Mouse (Mus musculus): Measurements from ENCODE around the gene Tmem267. TPM values are rescaled to one million over a fixed set of nuclear protein-coding genes. Genes with fewer than 3 reads are reported as not detected.

Tmem267 gene
- 1.3 and 2.2 TPM in 2 replicates for polyA plus RNA-seq (2014; fragmentation: Nextera tagmentation; extraction: Ambion mirVana)

GRCm38 (mm10) chr13:119487880-119488580, at the start of gene Tmem267, which contains the start of gene 3110070M22Rik:
Gene Tmem267 (plus strand): TSS chr13:119488039.
Gene 3110070M22Rik (minus strand): TSS chr13:119488383.
- Histone ChIP-seq H3K9ac (ENCODE audit: low read depth, low read length) (no peak within 1 kb of the TSS; the same call in 1 of the 2 replicates), H3K4me2 (replicated peaks; ENCODE audit: low read depth, low read length) (no peak within 1 kb of the TSS; the same call in 1 of the 2 replicates), H3K36me3 (ENCODE audit: control insufficient read depth, insufficient read depth, low read length) (peaks cover 32% of the 10 kb centered on the region), H3K9me3 (ENCODE audit: control insufficient read depth, low read length) (peaks cover 10% of the 10 kb centered on the region; the same call in 1 of the 2 replicates), H3K4me1 (ENCODE audit: control insufficient read depth, insufficient read depth, low read length) (no peaks in the 10 kb centered on the region), H3K27me3 (ENCODE audit: control insufficient read depth, insufficient read depth, low read length) (no peaks in the 10 kb centered on the region), H3K27ac (ENCODE audit: low read depth, low read length) (peak within 1 kb of the TSS; percentile 44; the same call in 1 of the 2 replicates), H3K4me3 (ENCODE audit: low read length) (no peak within 1 kb of the TSS)
- WGBS: 58% methylated on average over 84 of the region's 87 CpGs
- no peak for ATAC-seq (ENCODE audit: low FRiP score, low TSS enrichment)

GRCm38 (mm10) chr13:119442244-119442643, 45.6 kb upstream of the Tmem267 start:
- H3K4me1 ChIP-seq (ENCODE audit: control insufficient read depth, insufficient read depth, low read length): no peaks in the 10 kb centered on the region
- no peaks in the 10 kb centered on the region for H3K9me3 ChIP-seq (ENCODE audit: control insufficient read depth, low read length)
- peaks cover 64% of the 10 kb centered on the region for H3K36me3 ChIP-seq (ENCODE audit: control insufficient read depth, insufficient read depth, low read length)
- no peak overlapping the region for H3K27ac ChIP-seq (ENCODE audit: low read depth, low read length)
- H3K27me3 ChIP-seq (ENCODE audit: control insufficient read depth, insufficient read depth, low read length): no peaks in the 10 kb centered on the region
- no peak for ATAC-seq (ENCODE audit: low FRiP score, low TSS enrichment)
- no peak overlapping the region for H3K4me3 ChIP-seq (ENCODE audit: low read length)
- 98% methylated on average over 1 of the region's 1 CpGs for WGBS
- no peak overlapping the region for H3K4me2 ChIP-seq (replicated peaks; ENCODE audit: low read depth, low read length)
- H3K9ac ChIP-seq (ENCODE audit: low read depth, low read length): no peak overlapping the region

DNA sequence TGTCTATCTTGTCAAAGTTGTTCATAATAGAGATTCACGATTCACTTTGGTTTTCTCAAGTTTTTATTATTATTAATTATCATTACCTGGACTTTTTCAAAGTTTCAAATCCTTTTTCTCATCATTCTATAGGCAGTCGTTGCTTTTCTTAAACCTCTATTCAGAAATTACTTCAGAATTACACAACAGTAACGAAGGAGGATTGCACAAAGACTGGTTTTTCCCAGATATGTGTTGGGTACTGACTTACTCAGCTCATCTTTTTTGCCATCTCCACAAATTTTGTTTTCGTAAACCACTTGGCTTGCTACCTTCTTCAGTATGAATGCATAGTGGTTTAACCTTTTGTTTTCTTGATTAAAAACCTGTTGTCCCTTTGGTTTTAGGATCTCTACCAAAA, 34.3 kb upstream of the Tmem267 start:
- no peak for ATAC-seq (ENCODE audit: low FRiP score, low TSS enrichment)
- Histone ChIP-seq H3K27ac (ENCODE audit: low read depth, low read length) (no peak overlapping the region), H3K4me3 (ENCODE audit: low read length) (no peak overlapping the region), H3K4me2 (replicated peaks; ENCODE audit: low read depth, low read length) (no peak overlapping the region), H3K9me3 (ENCODE audit: control insufficient read depth, low read length) (no peaks in the 10 kb centered on the region), H3K36me3 (ENCODE audit: control insufficient read depth, insufficient read depth, low read length) (peaks cover 59% of the 10 kb centered on the region), H3K4me1 (ENCODE audit: control insufficient read depth, insufficient read depth, low read length) (no peaks in the 10 kb centered on the region), H3K9ac (ENCODE audit: low read depth, low read length) (no peak overlapping the region), H3K27me3 (ENCODE audit: control insufficient read depth, insufficient read depth, low read length) (no peaks in the 10 kb centered on the region)
- WGBS: 93% methylated on average over 4 of the region's 4 CpGs

DNA sequence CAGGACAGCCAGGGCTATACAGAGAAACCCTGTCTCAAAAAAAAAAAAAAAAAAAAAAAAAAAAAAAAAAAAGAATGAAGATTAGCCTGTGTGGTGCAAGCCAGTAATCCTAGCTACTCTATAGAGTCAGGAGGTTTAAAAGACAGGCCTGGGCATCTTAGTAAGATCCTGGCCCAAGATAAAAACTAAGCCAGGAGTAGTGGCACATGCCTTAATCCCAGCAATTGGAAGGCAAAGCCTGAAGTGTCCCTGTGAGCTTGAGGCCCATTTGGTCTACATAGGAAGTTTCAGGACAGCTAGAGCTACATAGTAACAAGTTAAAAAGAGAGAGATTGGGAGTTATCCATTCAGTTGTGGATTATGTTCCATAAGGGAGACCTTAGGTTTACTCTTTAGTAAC, 32.8 kb upstream of the Tmem267 start:
- H3K9me3 ChIP-seq (ENCODE audit: control insufficient read depth, low read length): no peaks in the 10 kb centered on the region
- H3K36me3 ChIP-seq (ENCODE audit: control insufficient read depth, insufficient read depth, low read length): peaks cover 58% of the 10 kb centered on the region
- H3K4me2 ChIP-seq (replicated peaks; ENCODE audit: low read depth, low read length): no peak overlapping the region

DNA sequence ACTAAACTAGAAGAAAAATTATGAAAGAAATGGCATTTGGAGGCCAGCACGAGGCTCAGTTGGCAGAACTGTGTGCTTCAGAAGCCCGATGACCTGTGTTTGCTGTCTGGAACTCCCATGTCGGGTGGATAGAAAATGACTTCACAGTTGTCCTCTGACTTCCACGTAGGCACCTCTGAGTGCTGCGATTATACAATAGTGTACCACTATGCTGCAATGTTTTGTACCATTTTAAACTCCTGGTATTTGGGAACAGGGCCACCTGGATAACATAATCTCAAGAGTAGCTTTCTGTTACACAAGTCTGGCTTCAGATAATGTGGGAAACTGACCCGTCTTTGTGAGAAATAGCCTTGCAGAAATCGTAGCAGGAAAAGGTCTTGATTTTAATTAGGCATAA, 31.5 kb upstream of the Tmem267 start:
- Histone ChIP-seq H3K9ac (ENCODE audit: low read depth, low read length) (no peak overlapping the region), H3K4me3 (ENCODE audit: low read length) (no peak overlapping the region), H3K27ac (ENCODE audit: low read depth, low read length) (no peak overlapping the region), H3K27me3 (ENCODE audit: control insufficient read depth, insufficient read depth, low read length) (no peaks in the 10 kb centered on the region), H3K9me3 (ENCODE audit: control insufficient read depth, low read length) (no peaks in the 10 kb centered on the region), H3K4me2 (replicated peaks; ENCODE audit: low read depth, low read length) (no peak overlapping the region), H3K4me1 (ENCODE audit: control insufficient read depth, insufficient read depth, low read length) (no peaks in the 10 kb centered on the region), H3K36me3 (ENCODE audit: control insufficient read depth, insufficient read depth, low read length) (peaks cover 45% of the 10 kb centered on the region)
- no peak for ATAC-seq (ENCODE audit: low FRiP score, low TSS enrichment)
- 94% methylated on average over 7 of the region's 7 CpGs for WGBS

More for the DNA sequence above, 32.8 kb upstream of the Tmem267 start:
- H3K27me3 ChIP-seq (ENCODE audit: control insufficient read depth, insufficient read depth, low read length): no peaks in the 10 kb centered on the region
- H3K9ac ChIP-seq (ENCODE audit: low read depth, low read length): no peak overlapping the region
- ATAC-seq (ENCODE audit: low FRiP score, low TSS enrichment): no peak
- no peak overlapping the region for H3K27ac ChIP-seq (ENCODE audit: low read depth, low read length)
- H3K4me3 ChIP-seq (ENCODE audit: low read length): no peak overlapping the region
- no peaks in the 10 kb centered on the region for H3K4me1 ChIP-seq (ENCODE audit: control insufficient read depth, insufficient read depth, low read length)

GRCm38 (mm10) chr13:119461900-119462595, 25.8 kb upstream of the Tmem267 start:
- Histone ChIP-seq H3K9me3 (ENCODE audit: control insufficient read depth, low read length) (no peaks in the 10 kb centered on the region), H3K4me2 (replicated peaks; ENCODE audit: low read depth, low read length) (peak overlapping the region; percentile 57), H3K9ac (ENCODE audit: low read depth, low read length) (peak overlapping the region; percentile 81), H3K36me3 (ENCODE audit: control insufficient read depth, insufficient read depth, low read length) (peaks cover 28% of the 10 kb centered on the region), H3K4me3 (ENCODE audit: low read length) (peak overlapping the region; percentile 87), H3K4me1 (ENCODE audit: control insufficient read depth, insufficient read depth, low read length) (peaks cover 9% of the 10 kb centered on the region; the same call in 1 of the 2 replicates), H3K27ac (ENCODE audit: low read depth, low read length) (peak overlapping the region; percentile 61), H3K27me3 (ENCODE audit: control insufficient read depth, insufficient read depth, low read length) (no peaks in the 10 kb centered on the region)
- WGBS: 5% methylated on average over 10 of the region's 10 CpGs
- ATAC-seq (ENCODE audit: low FRiP score, low TSS enrichment): peak; percentile 46

DNA sequence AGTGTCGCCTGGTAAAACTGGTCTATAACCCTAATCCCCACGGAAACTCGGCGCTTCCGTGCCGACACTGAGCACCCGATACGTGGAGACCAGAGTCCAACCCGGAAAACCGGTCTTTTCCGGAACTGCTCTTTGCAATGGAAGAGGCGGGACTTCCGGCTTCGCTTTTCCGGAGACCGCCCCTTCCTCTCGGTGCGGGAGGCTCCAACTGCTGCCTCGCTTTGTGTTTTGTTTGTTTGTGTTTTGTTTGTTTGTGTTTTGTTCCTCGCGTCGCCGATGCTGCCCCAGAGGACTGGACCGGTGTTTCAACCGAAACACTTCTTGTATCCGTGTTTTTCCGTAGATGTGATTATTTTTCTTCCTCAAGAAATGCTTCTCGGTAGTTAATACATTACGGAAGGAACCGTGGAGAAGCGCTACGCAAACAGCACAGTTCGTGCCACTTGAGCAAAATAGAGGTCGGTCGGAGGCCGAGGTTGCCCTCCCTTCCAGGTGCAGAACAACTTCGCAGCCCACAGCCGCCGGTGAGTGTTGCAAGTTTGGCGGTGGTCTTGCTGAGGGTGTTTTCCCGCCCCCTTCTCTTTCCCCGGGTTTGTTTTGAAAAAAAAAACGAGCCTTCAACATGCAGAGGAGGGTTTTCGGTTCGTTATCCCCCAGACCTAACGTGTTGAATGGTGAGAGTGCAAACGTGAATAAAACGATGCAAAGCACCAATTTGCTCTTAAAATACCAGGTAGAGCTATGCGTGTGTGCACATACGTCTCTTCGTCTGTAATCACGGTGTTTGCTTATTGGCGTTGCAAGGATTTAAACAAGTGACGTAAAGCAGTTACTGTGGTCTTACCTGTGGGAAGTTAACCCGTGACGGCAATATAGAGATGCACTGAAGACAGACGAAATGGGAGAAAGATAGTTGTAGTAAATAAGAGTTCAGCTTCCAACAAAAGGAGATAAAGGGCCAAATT, 25.0 kb upstream of the Tmem267 start, which contains the start of gene 4833420G17Rik:
Gene 4833420G17Rik, plus strand, starts transcription at position 173 of the 965 bp plus-strand sequence.
- Histone ChIP-seq H3K4me1 (ENCODE audit: control insufficient read depth, insufficient read depth, low read length) (peaks cover 9% of the 10 kb centered on the region; the same call in 1 of the 2 replicates), H3K27ac (ENCODE audit: low read depth, low read length) (peak within 1 kb of the TSS; percentile 61), H3K27me3 (ENCODE audit: control insufficient read depth, insufficient read depth, low read length) (no peaks in the 10 kb centered on the region), H3K9me3 (ENCODE audit: control insufficient read depth, low read length) (no peaks in the 10 kb centered on the region), H3K4me3 (ENCODE audit: low read length) (peak within 1 kb of the TSS; percentile 87), H3K4me2 (replicated peaks; ENCODE audit: low read depth, low read length) (peak within 1 kb of the TSS; percentile 77), H3K36me3 (ENCODE audit: control insufficient read depth, insufficient read depth, low read length) (peaks cover 32% of the 10 kb centered on the region), H3K9ac (ENCODE audit: low read depth, low read length) (peak within 1 kb of the TSS; percentile 81)
- 4% methylated on average over 57 of the region's 57 CpGs for WGBS
- ATAC-seq (ENCODE audit: low FRiP score, low TSS enrichment): peak; percentile 97

DNA sequence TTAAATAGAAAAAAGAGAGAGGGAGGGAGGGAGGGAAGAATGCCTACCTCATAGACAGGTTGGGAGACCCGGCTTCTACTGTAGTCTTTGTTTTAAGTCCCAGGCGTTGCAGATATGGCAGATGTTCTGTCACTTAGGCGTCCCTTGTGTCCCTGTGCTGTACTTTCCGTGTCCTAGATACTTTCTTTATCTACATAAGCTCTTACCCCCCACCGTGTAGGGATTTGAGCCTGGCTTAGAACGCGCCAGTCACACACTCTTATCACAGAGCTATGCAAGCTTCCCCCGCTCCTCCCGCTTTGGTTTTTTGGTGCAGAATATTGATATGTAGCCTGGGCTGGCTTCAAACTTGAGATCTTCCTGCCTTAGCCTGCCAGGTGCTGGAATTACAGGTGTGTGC, 11.2 kb upstream of the Tmem267 start:
- Histone ChIP-seq H3K9me3 (ENCODE audit: control insufficient read depth, low read length) (no peaks in the 10 kb centered on the region), H3K4me2 (replicated peaks; ENCODE audit: low read depth, low read length) (no peak overlapping the region), H3K27me3 (ENCODE audit: control insufficient read depth, insufficient read depth, low read length) (no peaks in the 10 kb centered on the region), H3K27ac (ENCODE audit: low read depth, low read length) (no peak overlapping the region), H3K4me3 (ENCODE audit: low read length) (no peak overlapping the region), H3K4me1 (ENCODE audit: control insufficient read depth, insufficient read depth, low read length) (no peaks in the 10 kb centered on the region), H3K36me3 (ENCODE audit: control insufficient read depth, insufficient read depth, low read length) (peaks cover 73% of the 10 kb centered on the region), H3K9ac (ENCODE audit: low read depth, low read length) (no peak overlapping the region)
- 90% methylated on average over 9 of the region's 9 CpGs for WGBS
- ATAC-seq (ENCODE audit: low FRiP score, low TSS enrichment): no peak
